Mouse (Mus musculus): ENCODE data around the gene Cyp2c67. TPM values are rescaled to one million over a fixed set of nuclear protein-coding genes. Genes with fewer than 3 reads are reported as not detected.
"Not testable (repeated sequence)": the region's sequence is repeated elsewhere in the genome, so short reads cannot be mapped to it uniquely, and the experiment has no call there.

Cyp2c67 gene
- polyA plus RNA-seq (2014; fragmentation: Nextera tagmentation; extraction: Ambion mirVana) = 0.43 and 0.54 TPM in 2 replicates

DNA sequence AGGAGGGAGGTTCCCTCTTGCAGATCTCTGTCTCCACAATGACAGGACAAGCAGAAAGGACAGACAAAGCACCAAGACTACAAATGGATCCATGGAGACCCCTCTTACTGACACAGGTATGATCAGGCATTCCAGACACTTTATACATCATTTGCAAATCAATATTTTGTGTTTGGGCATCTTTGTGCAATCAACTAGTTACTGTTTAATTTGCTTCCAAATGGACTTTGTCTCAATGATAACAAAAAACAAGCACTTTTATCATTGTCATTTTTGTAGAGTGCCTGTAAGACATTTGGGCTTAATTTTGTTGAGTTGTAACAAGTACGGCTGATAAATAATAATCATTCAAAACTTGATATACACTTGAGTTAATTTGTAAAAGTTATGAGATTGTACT lies at the start of gene Cyp2c67:
Gene Cyp2c67 (minus strand): TSS at position 114 of the 400 bp plus-strand sequence.
- Histone ChIP-seq H3K4me1 (replicated peaks; ENCODE audit: control insufficient read depth, insufficient read depth, low read length) (no peaks in the 10 kb centered on the region), H3K27ac (ENCODE audit: low read depth) (no peak within 1 kb of the TSS), H3K4me3 (ENCODE audit: low read depth, low read length) (no peak within 1 kb of the TSS), H3K9ac (ENCODE audit: low read length) (no peak within 1 kb of the TSS), H3K27me3 (replicated peaks; ENCODE audit: control insufficient read depth, insufficient read depth, low read length) (no peaks in the 10 kb centered on the region), H3K36me3 (ENCODE audit: control insufficient read depth, insufficient read depth, low read length) (no peaks in the 10 kb centered on the region), H3K9me3 (ENCODE audit: control insufficient read depth, low read length) (no peaks in the 10 kb centered on the region), H3K4me2 (ENCODE audit: low read length) (no peak within 1 kb of the TSS)
- ATAC-seq (replicated peaks; ENCODE audit: low FRiP score, low TSS enrichment, low read depth) (no peak), DNase-seq (ENCODE audit: low spot score) (no peak)
- 93% methylated on average over 1 of the region's 1 CpGs for WGBS

DNA sequence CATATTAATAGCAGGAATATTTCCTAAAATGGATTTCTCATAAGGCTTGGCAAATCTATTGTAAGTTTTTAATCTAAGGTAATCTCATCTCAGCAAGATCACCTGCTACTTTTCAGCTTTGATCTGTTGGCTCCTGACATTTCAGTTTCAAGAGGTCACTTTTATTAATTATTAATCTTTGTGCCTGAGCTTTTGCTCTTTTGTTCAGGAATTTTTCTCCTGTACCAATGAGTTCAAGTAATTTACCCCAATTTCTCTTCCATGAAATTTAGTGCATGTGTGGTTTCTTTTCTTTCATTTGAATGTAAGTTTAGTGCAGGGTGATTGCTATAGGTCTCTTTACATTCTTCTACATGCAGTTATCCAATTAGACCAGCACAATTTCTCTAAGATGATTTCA lies 16.8 kb upstream of the Cyp2c67 start:
- not testable (repeated sequence) for H3K9me3 ChIP-seq (ENCODE audit: control insufficient read depth, low read length); ATAC-seq (replicated peaks; ENCODE audit: low FRiP score, low TSS enrichment, low read depth); H3K9ac ChIP-seq (ENCODE audit: low read length); DNase-seq (ENCODE audit: low spot score); H3K27me3 ChIP-seq (replicated peaks; ENCODE audit: control insufficient read depth, insufficient read depth, low read length); H3K4me2 ChIP-seq (ENCODE audit: low read length); H3K4me1 ChIP-seq (replicated peaks; ENCODE audit: control insufficient read depth, insufficient read depth, low read length); H3K27ac ChIP-seq (ENCODE audit: low read depth); H3K36me3 ChIP-seq (ENCODE audit: control insufficient read depth, insufficient read depth, low read length); H3K4me3 ChIP-seq (ENCODE audit: low read depth, low read length)

DNA sequence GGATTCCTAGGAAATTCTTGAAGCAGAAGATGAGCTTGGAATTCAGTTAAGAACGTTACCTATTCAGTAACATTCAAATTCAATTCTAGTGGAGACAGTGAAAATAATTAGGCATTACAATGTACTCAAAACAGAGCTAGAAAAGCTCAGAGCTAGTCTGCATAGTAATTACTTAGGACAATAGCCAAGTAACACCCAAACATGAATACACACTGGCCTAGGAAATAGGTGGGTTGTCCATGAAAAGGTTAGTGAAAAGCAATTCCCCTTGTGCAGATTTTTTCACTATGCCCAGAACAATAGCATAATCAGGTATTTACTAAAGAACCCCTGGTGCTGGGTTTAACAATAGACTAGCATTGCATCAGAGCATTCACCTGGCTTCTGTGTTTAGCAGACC lies 3.5 kb upstream of the Cyp2c67 start:
- Histone ChIP-seq H3K27me3 (replicated peaks; ENCODE audit: control insufficient read depth, insufficient read depth, low read length) (no peaks in the 10 kb centered on the region), H3K4me2 (ENCODE audit: low read length) (no peak overlapping the region), H3K27ac (ENCODE audit: low read depth) (no peak overlapping the region), H3K9ac (ENCODE audit: low read length) (no peak overlapping the region), H3K36me3 (ENCODE audit: control insufficient read depth, insufficient read depth, low read length) (no peaks in the 10 kb centered on the region), H3K4me1 (replicated peaks; ENCODE audit: control insufficient read depth, insufficient read depth, low read length) (no peaks in the 10 kb centered on the region), H3K9me3 (ENCODE audit: control insufficient read depth, low read length) (no peaks in the 10 kb centered on the region), H3K4me3 (ENCODE audit: low read depth, low read length) (no peak overlapping the region)
- ATAC-seq (replicated peaks; ENCODE audit: low FRiP score, low TSS enrichment, low read depth) = no peak
- DNase-seq (ENCODE audit: low spot score) = no peak
- WGBS = 60% methylated on average over 1 of the region's 1 CpGs

DNA sequence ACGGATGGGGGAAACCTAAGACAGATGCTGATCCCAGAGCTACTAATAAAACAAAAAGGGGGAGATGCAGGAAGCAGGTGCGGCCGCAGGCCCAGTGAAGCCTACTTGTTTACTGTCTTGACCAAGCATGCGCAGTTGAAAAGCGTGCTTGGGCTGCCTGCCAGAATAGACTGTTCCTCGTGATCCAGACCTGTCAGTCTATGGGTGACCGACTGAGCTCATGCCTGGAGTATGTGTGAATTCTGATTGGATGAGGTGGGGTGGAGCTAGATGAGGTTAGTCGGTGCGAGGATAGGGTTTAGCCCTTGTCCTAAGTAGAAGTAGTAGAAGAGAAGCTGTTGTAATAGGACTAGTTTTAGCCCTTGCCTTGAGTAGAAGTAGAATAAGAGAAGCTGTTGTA lies 1.3 kb downstream of the Cyp2c67 start:
- ATAC-seq (replicated peaks; ENCODE audit: low FRiP score, low TSS enrichment, low read depth) (no peak), DNase-seq (ENCODE audit: low spot score) (no peak)
- H3K4me1 ChIP-seq (replicated peaks; ENCODE audit: control insufficient read depth, insufficient read depth, low read length) = no peaks in the 10 kb centered on the region
- no peaks in the 10 kb centered on the region for H3K27me3 ChIP-seq (replicated peaks; ENCODE audit: control insufficient read depth, insufficient read depth, low read length)
- no peak overlapping the region for H3K4me2 ChIP-seq (ENCODE audit: low read length)
- H3K9ac ChIP-seq (ENCODE audit: low read length) = no peak overlapping the region
- 92% methylated on average over 9 of the region's 9 CpGs for WGBS
- no peaks in the 10 kb centered on the region for H3K36me3 ChIP-seq (ENCODE audit: control insufficient read depth, insufficient read depth, low read length)
- no peak overlapping the region for H3K27ac ChIP-seq (ENCODE audit: low read depth)
- no peak overlapping the region for H3K4me3 ChIP-seq (ENCODE audit: low read depth, low read length)
- H3K9me3 ChIP-seq (ENCODE audit: control insufficient read depth, low read length) = no peaks in the 10 kb centered on the region

DNA sequence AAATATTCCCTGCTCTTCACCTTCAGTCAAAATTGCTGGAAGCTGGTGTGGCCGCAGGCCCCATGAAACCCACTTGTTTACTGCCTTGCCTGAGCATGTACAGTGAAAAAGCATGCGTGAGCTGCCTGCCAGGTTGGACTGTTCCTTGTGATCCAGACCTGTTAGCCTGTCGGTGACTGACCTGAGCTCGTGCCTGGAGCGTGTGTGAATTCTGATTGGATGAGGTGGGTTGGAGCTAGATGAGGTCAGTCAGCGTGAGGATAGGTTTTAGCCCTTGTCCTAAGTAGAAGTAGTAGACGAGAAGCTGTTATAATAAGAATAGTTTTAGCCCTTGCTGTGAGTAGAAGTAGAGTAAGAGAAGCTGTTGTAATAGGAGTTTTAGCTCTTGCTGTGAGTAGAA lies 4.3 kb downstream of the Cyp2c67 start:
- ATAC-seq (replicated peaks; ENCODE audit: low FRiP score, low TSS enrichment, low read depth); H3K4me1 ChIP-seq (replicated peaks; ENCODE audit: control insufficient read depth, insufficient read depth, low read length); H3K27ac ChIP-seq (ENCODE audit: low read depth); H3K9ac ChIP-seq (ENCODE audit: low read length); H3K36me3 ChIP-seq (ENCODE audit: control insufficient read depth, insufficient read depth, low read length); DNase-seq (ENCODE audit: low spot score); H3K27me3 ChIP-seq (replicated peaks; ENCODE audit: control insufficient read depth, insufficient read depth, low read length); H3K4me3 ChIP-seq (ENCODE audit: low read depth, low read length); H3K9me3 ChIP-seq (ENCODE audit: control insufficient read depth, low read length); H3K4me2 ChIP-seq (ENCODE audit: low read length): not testable (repeated sequence)
- 92% methylated on average over 7 of the region's 7 CpGs for WGBS

Other genes starting within 250 kb of the Cyp2c67 start
- gene Cyp2c38, start 186.0 kb downstream of the Cyp2c67 start, polyA plus RNA-seq (2014; fragmentation: Nextera tagmentation; extraction: Ambion mirVana) = not detected in 2 replicates
- not detected in 2 replicates for gene Cyp2c39, start 138.2 kb downstream of the Cyp2c67 start, polyA plus RNA-seq (2014; fragmentation: Nextera tagmentation; extraction: Ambion mirVana)
- 20.5 and 24.0 TPM in 2 replicates for gene Cyp2c68, start 92.0 kb upstream of the Cyp2c67 start, polyA plus RNA-seq (2014; fragmentation: Nextera tagmentation; extraction: Ambion mirVana)
- not detected in 2 replicates for gene Cyp2c40, start 163.8 kb upstream of the Cyp2c67 start, polyA plus RNA-seq (2014; fragmentation: Nextera tagmentation; extraction: Ambion mirVana)
- not detected in 2 replicates for gene Cyp2c69, start 237.7 kb upstream of the Cyp2c67 start, polyA plus RNA-seq (2014; fragmentation: Nextera tagmentation; extraction: Ambion mirVana)